Mouse (Mus musculus): ENCODE results near the gene Ankrd12.
A peak's percentile ranks its signal among the peaks of the same experiment; 100 is the strongest.
"Not testable (repeated sequence)": the region's sequence is repeated elsewhere in the genome, so short reads cannot be mapped to it uniquely, and the experiment has no call there.

Gene Ankrd12

GRCm38 (mm10) chr17:66084486-66084885, 7.6 kb upstream of the Ankrd12 start:
- DNase-seq (ENCODE audit: low read depth): no peak

GRCm38 (mm10) chr17:66077437-66077850, 555 bp upstream of the Ankrd12 start:
- DNase-seq (ENCODE audit: low read depth): peak; percentile 67

GRCm38 (mm10) chr17:66076174-66076927, 538 bp downstream of the Ankrd12 start:
- DNase-seq (ENCODE audit: low read depth): peak; percentile 65

GRCm38 (mm10) chr17:66075827-66076173, 1.1 kb downstream of the Ankrd12 start:
- no peak for DNase-seq (ENCODE audit: low read depth)

- peak; percentile 52 for DNase-seq (ENCODE audit: low read depth)
Observed at GRCm38 (mm10) chr17:66073971-66074370, 2.9 kb downstream of the Ankrd12 start.

- not testable (repeated sequence) for DNase-seq (ENCODE audit: low read depth)
Observed at GRCm38 (mm10) chr17:66069036-66069435, 7.9 kb downstream of the Ankrd12 start.

- DNase-seq (ENCODE audit: low read depth): no peak
Observed at GRCm38 (mm10) chr17:66065115-66065514, 11.8 kb downstream of the Ankrd12 start.

- peak; percentile 36 for DNase-seq (ENCODE audit: low read depth)
Observed at GRCm38 (mm10) chr17:66061241-66061938, 15.5 kb downstream of the Ankrd12 start.

GRCm38 (mm10) chr17:66058160-66058559, 18.7 kb downstream of the Ankrd12 start:
- DNase-seq (ENCODE audit: low read depth): no peak

- no peak for DNase-seq (ENCODE audit: low read depth)
Observed at GRCm38 (mm10) chr17:66057145-66057544, 19.7 kb downstream of the Ankrd12 start.

- DNase-seq (ENCODE audit: low read depth): no peak
Observed at GRCm38 (mm10) chr17:66053349-66053748, 23.5 kb downstream of the Ankrd12 start.

GRCm38 (mm10) chr17:66048795-66049194, 28.1 kb downstream of the Ankrd12 start:
- no peak for DNase-seq (ENCODE audit: low read depth)

GRCm38 (mm10) chr17:66048199-66048598, 28.7 kb downstream of the Ankrd12 start:
- no peak for DNase-seq (ENCODE audit: low read depth)

- not testable (repeated sequence) for DNase-seq (ENCODE audit: low read depth)
Observed at GRCm38 (mm10) chr17:66043679-66044078, 33.2 kb downstream of the Ankrd12 start.

- no peak for DNase-seq (ENCODE audit: low read depth)
Observed at GRCm38 (mm10) chr17:66041020-66041419, 35.9 kb downstream of the Ankrd12 start.

- no peak for DNase-seq (ENCODE audit: low read depth)
Observed at GRCm38 (mm10) chr17:66033239-66033638, 43.6 kb downstream of the Ankrd12 start.

- DNase-seq (ENCODE audit: low read depth): no peak
Observed at GRCm38 (mm10) chr17:66031991-66032390, 44.9 kb downstream of the Ankrd12 start.

GRCm38 (mm10) chr17:66024211-66024610, 52.7 kb downstream of the Ankrd12 start:
- DNase-seq (ENCODE audit: low read depth): no peak

GRCm38 (mm10) chr17:66011790-66012189, 65.1 kb downstream of the Ankrd12 start:
- no peak for DNase-seq (ENCODE audit: low read depth)

GRCm38 (mm10) chr17:66007892-66008291, 69.0 kb downstream of the Ankrd12 start:
- DNase-seq (ENCODE audit: low read depth): no peak

- no peak for DNase-seq (ENCODE audit: low read depth)
Observed at GRCm38 (mm10) chr17:66007473-66007872, 69.4 kb downstream of the Ankrd12 start.

- no peak for DNase-seq (ENCODE audit: low read depth)
Observed at GRCm38 (mm10) chr17:65988151-65988820, 88.6 kb downstream of the Ankrd12 start.

GRCm38 (mm10) chr17:65976720-65977119, 100.2 kb downstream of the Ankrd12 start:
- not testable (repeated sequence) for DNase-seq (ENCODE audit: low read depth)
